Mouse (Mus musculus): ENCODE measurements at regions not wholly inside any gene's neighbourhood (a gene's known extent, or its start where the extent isn't known, plus 50 kb on each side); places are given as distances from the start of the nearest gene placed in this dataset.

DNA sequence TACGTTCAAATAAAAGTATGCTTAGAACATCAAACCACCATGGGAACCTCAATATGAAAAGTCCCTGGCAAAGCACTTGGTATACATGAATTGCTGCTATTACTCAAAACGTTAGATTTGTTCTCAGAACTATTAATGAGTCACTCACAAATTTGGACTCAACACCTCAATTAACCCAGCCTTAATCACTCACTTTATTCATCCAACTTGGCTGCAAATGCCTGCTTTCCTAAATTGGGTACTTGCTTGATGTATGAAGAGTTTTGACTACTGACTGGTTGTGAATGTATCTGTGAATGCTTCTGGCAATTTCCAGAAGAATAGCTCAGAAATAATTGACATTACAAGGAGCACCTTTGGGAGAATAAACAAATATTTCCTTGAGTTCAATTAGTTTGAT lies 308.6 kb downstream of the Arl4a start:
- in situ Hi-C loops (cut with MseI, MboI) = no loop called here

DNA sequence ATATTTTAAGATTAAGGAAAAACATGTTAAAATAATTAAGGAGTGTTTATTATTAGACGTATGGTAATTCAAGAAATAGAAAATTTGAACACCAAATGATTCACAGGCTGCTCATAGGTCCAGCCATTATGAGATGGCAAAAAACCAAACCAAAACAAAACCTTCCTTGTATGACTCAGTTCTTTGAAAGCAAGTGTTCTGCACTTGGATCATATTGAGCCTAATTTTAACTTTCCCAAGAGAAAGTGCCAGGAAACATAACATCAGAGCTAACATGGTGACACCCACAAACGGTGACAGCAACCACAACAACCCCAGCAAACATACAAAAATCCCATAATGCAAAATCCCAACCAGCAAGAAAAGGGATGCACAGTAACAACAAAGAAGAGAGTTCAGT lies 313.7 kb downstream of the Arl4a start:
- in situ Hi-C loops (cut with MseI, MboI) = no loop called here

DNA sequence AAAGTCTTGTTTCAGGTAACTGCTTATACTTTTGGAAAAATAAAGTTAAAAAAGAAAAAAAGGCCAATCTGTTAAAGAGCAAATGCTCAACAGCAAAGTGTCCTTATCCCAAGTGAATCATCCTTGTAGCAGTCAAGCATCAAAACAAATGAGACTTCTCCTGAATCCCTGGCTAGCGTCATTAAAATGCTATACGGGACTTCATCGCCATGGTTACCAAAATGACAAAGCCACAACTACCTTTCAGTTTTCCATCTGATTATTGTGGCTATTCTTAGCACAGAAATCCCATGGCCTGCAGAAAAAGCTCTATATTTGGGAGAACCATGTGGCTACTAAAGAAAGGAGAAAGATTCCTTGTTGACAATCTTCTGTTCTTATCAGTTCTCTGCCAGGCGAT lies 322.7 kb downstream of the Arl4a start:
- in situ Hi-C loops (cut with MseI, MboI) = no loop called here

GRCm38 (mm10) chr12:39714169-39714794 lies 323.5 kb downstream of the Arl4a start:
- in situ Hi-C loops (cut with MseI, MboI) = no loop called here

GRCm38 (mm10) chr12:39711807-39712206 lies 326.0 kb downstream of the Arl4a start:
- in situ Hi-C loops (cut with MseI, MboI) = no loop called here

GRCm38 (mm10) chr12:39709850-39710249 lies 328.0 kb downstream of the Arl4a start:
- in situ Hi-C loops (cut with MseI, MboI) = no loop called here

DNA sequence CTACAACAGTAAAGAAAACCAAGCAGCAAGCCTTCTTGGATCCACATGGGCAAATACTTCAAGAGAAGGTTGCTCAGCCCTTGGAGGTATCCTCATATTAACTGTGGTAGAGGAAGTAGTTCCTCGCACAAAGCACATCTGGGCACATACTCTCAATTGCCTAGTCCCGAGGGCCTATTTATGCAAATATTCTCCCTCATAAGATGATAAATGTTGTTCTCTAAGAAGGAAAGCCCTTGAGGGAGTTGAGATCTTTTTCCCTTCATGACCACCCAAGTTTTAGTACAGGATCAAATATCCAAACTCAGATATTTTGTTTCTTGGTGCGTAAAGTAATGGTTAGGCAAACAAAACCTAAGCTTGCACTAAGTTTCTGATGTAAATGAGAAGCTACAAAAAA lies 340.6 kb downstream of the Arl4a start:
- in situ Hi-C loops (cut with MseI, MboI) = no loop called here

DNA sequence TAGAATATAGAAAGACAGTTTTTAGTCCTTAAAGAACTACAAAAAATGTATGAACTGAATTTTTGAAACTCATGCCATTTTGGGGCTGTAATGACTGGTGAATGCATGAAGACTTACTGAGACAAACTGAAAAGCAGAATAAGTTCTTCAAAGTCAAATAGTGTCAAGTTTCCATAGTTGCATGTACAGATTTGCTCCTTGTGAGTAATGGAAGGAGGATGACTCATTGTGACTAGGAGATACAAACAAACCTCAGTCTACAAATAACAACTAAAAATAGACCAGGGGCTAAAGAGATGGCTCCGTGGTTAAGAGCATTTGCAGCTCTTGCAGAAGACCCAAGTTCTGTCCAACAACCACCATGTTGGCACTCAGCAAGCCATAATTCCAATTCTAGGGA lies 342.5 kb downstream of the Arl4a start:
- in situ Hi-C loops (cut with MseI, MboI) = no loop called here

DNA sequence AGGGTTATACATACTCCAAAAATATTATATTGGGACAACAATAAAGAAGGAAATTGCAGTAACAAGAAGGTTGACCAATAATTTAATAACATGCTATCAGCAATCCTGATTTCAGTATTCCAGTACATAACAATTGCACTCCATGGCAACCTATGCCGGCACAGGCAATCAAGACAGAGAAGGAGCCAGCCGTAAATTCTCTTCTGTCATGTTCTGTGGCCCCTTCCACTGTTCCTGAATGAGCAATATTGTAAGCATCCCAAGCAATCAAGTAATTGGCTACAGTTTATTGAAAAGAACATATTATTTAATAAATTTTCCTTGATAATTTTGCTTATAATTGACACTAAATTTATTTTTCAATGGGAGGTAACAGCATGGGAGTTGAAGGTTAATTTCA lies 345.8 kb downstream of the Arl4a start:
- in situ Hi-C loops (cut with MseI, MboI) = no loop called here

- in situ Hi-C loops (cut with MseI, MboI) = no loop called here
These were observed 352.4 kb downstream of the Arl4a start for GRCm38 (mm10) chr12:39685399-39685798.

GRCm38 (mm10) chr12:39682121-39682520 lies 355.7 kb downstream of the Arl4a start:
- in situ Hi-C loops (cut with MseI, MboI) = no loop called here

DNA sequence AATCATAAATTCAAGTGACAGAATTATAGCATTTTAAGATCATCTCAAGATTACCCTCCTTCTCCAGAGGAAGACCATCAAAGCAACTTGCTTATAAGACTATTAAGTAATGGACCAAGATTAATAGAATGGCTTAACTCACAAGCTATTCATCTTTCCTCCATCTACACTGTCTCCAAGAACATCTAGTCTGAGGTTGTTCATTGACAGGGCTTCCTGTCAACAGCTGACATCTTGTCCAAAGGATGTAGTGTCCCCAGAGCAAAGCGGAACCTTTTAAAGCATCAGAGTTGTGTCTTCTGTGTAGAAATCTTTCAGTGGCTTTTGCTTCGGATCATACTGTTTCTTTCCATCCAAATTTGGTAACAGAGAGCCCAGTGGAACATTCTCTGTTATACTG lies 362.2 kb downstream of the Arl4a start:
- in situ Hi-C loops (cut with MseI, MboI) = no loop called here

DNA sequence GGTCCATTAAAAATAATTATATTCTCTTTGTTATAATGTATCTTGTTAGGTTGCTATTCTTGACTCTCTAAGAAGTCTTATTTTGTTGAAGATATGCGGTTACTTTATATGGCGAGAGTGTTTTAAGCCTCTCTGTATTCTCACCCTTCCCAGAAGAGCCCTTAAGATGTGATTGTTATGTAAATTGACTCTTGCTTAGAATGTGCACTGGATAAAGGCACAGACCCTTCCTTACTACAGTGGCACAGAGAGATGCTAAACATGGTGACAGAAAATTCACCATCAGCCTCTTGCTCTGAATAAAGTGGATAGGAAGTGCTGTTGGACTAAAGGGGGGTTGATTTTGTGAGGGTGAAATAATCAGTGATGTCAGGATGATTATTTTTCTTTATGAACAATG lies 370.1 kb downstream of the Arl4a start:
- in situ Hi-C loops (cut with MseI, MboI) = loop anchor here (10.0 to 25.0 kb wide), 3 partner anchors 367 to 495 kb away; partner anchors contain the start of gene Arl4a (in 2 of the 2)

- in situ Hi-C loops (cut with MseI, MboI) = loop anchor here (10.0 to 25.0 kb wide), 3 partner anchors 369 to 497 kb away; partner anchors contain the start of gene Arl4a (in 2 of the 2)
These were observed 372.4 kb downstream of the Arl4a start for GRCm38 (mm10) chr12:39665448-39665847.

DNA sequence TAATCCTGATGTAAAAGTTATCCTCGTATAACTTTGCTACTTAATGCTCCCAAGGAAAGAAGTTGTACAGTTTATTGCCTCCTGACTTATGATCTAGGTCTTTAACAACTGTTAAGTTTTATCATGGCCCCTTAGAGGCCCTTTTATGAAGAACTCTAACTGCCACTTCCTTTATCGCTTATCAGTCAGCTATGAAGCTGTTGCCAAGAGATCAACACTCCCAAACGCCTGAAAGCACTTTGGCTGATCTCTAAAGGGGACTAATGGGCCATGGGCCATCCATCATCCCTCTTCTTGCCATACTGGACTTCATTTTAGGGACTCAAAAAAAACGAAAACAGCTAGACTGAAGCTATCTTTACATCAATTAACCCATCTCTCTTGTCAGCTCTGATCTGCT lies 377.4 kb downstream of the Arl4a start:
- in situ Hi-C loops (cut with MseI, MboI) = loop anchor here (10.0 to 25.0 kb wide), 3 partner anchors 374 to 502 kb away; partner anchors contain the start of gene Arl4a (in 2 of the 2)

DNA sequence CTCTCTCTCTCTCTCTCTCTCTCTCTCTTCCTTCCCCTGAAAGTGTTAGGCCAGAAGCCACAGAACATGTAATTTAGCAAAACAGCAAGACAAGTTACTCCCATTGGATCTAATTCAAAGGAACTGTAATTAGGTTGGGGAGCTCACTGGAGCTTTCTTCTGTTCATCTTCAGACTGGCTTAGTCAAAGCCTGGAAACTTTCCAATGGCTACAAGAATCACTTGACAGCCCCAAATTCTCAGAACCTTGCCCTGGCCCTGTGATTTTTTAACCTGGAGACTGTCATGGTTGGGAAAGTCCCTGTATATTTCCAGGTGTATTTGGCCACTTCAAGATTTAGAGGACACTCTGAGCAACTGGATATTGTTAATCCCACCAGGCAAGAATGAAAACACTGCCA lies 381.2 kb downstream of the Arl4a start:
- in situ Hi-C loops (cut with MseI, MboI) = loop anchor here in 1 of 2 experiments (25.0 kb wide), 2 partner anchors 381 to 506 kb away; partner anchors contain the start of gene Arl4a

DNA sequence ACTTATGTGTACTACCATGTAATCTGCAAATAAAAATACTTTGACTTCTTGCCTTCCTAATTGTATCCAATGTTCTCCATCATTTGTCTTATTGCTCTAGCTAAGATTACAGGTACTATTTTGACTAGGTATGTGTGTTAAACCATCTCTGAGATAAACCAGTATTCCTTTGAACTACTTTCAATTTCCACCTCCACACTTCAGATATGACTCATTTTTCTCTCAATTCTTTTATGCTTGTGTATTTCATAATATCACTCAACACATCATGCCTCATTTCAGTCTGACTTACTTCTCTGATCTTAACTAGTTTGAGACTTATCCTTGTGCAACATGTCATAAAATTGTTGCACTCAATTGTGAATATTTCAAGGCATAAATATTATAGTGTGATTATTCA lies 388.9 kb downstream of the Arl4a start:
- in situ Hi-C loops (cut with MseI, MboI) = no loop called here

- in situ Hi-C loops (cut with MseI, MboI) = no loop called here
These were observed 391.3 kb downstream of the Arl4a start for GRCm38 (mm10) chr12:39646556-39646955.

GRCm38 (mm10) chr12:39645581-39645980 lies 392.2 kb downstream of the Arl4a start:
- in situ Hi-C loops (cut with MseI, MboI) = no loop called here

- in situ Hi-C loops (cut with MseI, MboI) = no loop called here
These were observed 398.6 kb downstream of the Arl4a start for GRCm38 (mm10) chr12:39639246-39639645.

- in situ Hi-C loops (cut with MseI, MboI) = no loop called here
These were observed 403.5 kb downstream of the Arl4a start for GRCm38 (mm10) chr12:39634337-39634736.

DNA sequence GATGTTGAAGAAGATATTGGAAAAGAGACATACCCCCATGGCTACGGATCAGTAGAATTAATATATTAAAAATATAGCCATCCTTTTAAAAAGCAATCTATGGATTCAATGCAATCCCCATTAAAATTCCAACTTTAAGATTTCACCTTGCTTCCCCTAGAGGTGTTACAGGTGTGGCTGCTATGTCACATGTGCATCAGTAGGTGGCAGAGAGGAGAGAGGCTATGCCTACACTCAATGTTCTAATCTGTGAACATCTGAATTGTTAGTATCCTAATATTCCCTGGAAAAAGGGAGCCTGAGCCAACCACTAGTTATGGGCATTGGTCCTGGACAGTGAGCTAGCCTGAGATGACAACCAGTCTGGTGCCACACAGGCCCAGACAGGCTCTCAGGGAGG lies 416.6 kb downstream of the Arl4a start:
- in situ Hi-C loops (cut with MseI, MboI) = no loop called here

- in situ Hi-C loops (cut with MseI, MboI) = no loop called here
These were observed 432.5 kb downstream of the Arl4a start for GRCm38 (mm10) chr12:39605289-39605688.

DNA sequence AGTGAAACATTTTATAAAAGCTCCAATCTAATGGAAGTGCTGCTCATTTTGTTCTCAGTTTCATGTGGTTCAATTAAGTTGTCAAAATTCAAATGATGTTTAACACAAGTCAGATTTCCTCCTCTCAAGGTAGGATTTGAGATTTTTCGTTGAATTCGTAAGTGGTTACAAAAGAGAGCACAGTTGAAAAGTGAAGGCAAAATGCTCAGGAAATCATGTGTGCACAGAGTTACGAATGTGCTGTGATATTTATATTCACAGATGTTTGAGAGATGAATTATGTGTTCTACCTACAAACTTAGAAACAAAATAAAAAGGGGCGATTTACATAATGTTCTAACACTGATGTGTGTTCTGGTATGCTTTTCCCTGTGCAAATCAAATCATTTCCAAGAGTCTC lies 433.1 kb downstream of the Arl4a start:
- in situ Hi-C loops (cut with MseI, MboI) = no loop called here
